Mouse (Mus musculus): Measurements from ENCODE around the gene Kcnq5. TPM values are rescaled to one million over a fixed set of nuclear protein-coding genes. Genes with fewer than 3 reads are reported as not detected.
"Not testable (repeated sequence)": the region's sequence is repeated elsewhere in the genome, so short reads cannot be mapped to it uniquely, and the experiment has no call there.

Kcnq5 gene
- total RNA-seq, 1 experiment from 2014 or later, result 0.58 TPM

DNA sequence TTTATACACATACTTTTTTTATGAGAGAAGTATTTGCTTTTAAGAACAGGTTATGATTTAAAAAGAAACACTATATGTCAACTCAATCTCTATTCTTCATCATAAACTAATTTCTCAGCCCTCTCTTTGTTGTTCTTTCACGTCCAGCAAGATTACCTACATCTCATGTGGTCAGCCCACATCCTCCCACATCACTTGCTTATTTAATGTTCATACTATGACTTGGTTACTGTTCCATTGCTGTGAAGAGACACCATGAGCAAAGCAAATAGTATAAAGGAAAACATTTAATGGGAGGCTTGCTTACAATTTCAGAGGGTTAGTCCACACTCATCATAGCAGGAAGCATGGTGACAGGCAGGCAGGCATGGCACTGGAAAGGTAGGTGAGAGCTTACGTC is 124.4 kb downstream of the Kcnq5 start:
- no peak for DNase-seq

DNA sequence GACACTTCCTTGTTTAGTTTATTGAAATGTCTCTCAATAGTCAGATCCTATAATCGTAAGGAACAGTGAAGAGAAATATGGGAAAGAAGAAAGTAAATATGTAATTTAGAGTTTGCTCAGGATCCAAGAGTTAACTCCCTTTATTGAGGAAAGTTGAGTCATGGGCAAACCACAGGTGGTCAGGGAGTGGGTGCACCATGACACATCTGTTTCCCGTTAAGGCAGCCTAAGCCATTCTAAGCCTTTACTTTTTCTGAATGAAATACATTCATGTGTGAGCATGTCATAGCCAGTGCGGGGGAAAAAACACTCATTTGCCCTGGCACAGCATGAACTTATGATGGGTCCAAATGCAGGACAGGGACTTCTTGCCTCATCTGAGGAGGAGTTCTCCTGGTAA is 125.4 kb downstream of the Kcnq5 start:
- DNase-seq, result no peak

DNA sequence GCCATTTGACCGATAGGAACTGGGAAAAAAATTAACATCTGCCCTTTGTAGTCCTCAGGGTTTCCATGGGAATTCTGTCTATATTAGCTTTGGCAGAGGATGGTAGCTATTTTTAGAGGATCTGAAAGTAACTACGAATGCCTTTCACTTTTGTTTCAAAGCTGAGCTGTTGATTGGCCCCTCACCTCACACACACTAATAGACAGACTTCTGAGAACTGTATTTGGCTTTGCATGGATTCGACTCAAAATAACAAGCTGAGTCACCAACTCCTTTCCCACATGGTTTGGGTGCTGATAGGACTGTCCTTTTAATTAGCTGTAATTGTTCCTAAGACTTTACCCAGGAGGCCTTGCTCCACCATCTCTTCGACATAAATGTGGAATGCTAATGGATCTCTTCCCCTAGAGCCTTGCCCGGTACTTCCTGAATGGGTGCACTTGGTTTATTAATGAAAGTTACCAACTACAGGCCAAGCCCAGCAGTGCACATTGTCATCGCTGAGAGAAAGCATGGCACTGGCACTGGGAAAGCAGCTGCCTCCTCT is 131.8 kb downstream of the Kcnq5 start:
- no peak for DNase-seq

GRCm38 (mm10) chr1:21820066-21820630 is 141.6 kb downstream of the Kcnq5 start:
- DNase-seq, result no peak

DNA sequence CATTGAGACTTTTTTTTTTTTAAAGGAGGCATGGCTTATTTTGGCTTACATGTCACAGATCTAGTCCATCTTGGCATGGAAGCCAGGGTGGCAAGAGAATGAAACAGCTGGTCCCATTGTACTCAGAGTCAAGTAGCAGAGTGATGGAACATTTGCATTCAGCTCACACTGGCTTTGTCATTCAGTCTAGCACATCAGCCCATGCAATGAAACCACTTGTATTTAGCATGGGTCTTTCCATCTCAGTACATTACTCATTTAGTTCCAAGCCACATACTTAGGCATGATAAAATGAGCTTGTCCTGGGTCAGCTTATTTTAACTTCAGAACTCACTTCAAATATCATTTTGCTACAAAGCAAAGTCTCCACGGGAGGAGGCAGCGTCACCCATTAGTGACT is 156.7 kb downstream of the Kcnq5 start:
- no peak for DNase-seq

DNA sequence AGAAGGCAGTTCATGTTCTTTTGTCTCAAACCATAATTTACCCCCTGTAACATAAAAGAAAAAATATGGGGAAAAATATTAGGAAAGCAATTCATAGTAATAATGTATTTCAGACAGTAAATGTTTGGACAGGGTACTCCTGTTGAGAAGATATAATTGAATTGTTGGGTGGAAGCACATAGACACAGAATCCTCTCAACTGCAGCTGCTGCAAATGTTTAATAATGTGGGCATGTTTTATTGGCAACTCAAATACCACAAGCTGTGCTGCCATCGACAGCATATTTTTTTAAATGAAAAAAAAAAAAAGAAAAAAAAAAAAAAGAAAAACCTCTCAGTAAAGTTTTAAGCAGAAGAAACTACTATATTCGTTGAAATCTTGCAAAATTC is 157.3 kb downstream of the Kcnq5 start:
- no peak for DNase-seq

GRCm38 (mm10) chr1:21803751-21804476 is 157.8 kb downstream of the Kcnq5 start:
- no peak for DNase-seq

DNA sequence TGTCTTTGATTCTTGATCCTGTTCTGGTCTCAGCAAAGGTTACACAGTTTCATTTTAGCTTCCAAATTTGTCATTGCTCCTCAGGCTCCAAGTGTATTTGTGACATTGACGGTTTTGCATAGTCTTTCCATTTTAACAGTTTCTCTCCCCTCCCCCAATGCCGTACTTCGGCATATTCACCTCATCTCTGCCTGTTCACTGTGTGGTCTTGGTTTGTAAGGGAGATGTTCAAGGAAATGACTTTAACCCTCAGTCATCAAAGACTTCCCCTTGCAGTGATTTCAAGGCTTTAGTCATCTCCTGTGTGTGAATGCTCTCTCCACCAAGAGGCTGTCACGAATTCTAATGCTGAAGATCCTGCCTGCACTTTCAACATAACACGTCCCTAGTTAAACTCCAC is 181.0 kb downstream of the Kcnq5 start:
- DNase-seq, result no peak

DNA sequence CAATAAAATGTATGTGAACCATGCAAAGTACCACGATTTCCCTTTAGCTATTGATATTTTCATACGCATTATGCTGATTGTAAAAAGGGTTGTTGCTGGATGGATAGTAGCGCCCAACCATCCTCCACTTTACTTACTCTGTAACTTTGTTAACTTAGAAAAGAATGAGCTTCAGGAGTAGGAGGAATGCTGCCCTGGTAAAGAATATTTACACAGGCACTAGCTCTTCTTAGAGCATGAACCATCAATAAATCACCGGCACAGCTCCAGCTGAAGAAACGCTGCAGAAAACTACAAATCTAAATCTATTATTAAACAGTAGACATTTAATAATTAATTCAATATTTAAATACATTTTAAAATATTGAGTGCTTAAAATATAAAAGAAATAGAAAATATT is 184.2 kb downstream of the Kcnq5 start:
- DNase-seq, result no peak

- DNase-seq, result no peak
Observed at GRCm38 (mm10) chr1:21773931-21774330, 187.8 kb downstream of the Kcnq5 start.

DNA sequence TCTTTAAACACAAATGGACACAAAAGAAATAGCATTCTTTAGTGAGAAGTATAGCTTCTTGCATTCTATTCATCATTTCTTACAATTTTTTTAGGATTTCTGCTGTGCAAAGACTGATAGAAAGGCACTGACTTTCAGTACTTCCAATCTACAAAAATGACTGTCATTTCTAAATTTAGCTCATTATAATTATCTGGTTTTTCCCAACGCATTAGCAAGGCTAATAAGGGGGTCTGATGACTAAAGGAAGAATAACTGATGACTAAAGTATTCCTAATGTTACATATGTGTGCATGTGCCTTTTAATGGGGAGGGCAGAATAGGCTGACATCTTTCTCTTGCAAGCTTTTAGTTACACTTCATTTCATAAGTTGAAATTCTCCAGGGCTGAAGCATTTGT is 191.2 kb downstream of the Kcnq5 start:
- no peak for DNase-seq

GRCm38 (mm10) chr1:21749297-21749696 is 212.4 kb downstream of the Kcnq5 start:
- DNase-seq, result no peak

GRCm38 (mm10) chr1:21729131-21729530 is 232.6 kb downstream of the Kcnq5 start:
- DNase-seq, result no peak

- not testable (repeated sequence) for DNase-seq
Observed at GRCm38 (mm10) chr1:21723231-21723630, 238.5 kb downstream of the Kcnq5 start.

DNA sequence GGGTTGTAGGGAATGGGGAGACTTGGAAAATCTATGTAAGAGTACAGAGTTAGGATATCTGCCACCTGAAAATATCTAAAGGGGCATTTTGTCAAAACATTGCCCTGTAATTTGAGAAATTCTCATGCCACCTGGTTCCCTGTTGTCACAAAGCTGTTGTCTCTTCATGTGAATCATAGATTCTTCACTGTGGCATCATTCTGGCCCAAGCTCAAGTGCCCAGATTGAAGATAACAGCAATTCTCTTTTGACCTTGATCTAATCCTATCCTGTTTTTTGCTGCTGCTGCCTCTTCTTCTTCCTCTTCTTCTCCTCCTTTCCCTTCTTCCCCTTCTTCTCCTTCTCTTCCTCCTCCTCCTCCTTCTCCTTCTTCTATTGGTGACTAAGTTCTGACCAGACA is 240.5 kb downstream of the Kcnq5 start:
- DNase-seq, result no peak

- no peak for DNase-seq
Observed at GRCm38 (mm10) chr1:21714816-21715215, 246.9 kb downstream of the Kcnq5 start.

DNA sequence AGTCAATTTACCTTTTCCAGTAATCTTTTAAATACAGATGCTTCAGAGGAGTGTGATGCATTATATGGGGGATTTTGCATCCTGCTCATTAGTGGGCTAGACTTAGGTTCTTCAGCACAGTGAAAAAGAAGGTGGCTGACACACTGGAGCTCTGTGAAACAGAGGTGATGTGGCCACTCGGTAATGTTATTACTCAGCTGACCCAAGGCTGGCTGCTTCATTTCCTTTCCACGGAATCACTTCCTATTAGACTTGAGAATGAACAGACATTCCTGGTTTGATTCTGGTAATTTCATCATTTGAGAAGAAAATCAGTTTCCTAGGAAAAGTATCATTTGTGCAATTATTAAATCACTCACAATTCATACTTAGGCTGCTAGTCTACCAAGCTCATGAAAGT is 249.0 kb downstream of the Kcnq5 start:
- no peak for DNase-seq

DNA sequence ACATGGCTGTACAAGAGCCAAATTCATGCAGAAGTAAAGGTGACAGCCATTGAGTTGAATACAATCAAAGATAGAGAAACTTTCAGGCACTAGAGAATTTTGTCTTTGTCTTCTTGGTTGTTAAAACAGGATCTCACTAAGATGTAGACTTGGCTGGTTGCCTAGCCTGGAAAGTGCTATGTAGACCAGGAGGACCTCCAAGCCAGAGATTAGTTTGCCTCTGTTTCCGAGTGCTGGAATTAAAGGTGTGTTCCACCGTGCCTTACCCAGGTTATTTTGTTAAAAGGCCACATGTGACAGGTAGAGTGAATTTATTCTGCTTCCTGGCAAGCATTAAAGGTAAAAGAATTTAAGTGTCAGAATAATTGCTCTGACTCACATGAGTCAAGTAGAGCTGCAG is 271.3 kb downstream of the Kcnq5 start:
- DNase-seq, result no peak

- no peak for DNase-seq
Observed at GRCm38 (mm10) chr1:21688918-21689317, 272.8 kb downstream of the Kcnq5 start.

DNA sequence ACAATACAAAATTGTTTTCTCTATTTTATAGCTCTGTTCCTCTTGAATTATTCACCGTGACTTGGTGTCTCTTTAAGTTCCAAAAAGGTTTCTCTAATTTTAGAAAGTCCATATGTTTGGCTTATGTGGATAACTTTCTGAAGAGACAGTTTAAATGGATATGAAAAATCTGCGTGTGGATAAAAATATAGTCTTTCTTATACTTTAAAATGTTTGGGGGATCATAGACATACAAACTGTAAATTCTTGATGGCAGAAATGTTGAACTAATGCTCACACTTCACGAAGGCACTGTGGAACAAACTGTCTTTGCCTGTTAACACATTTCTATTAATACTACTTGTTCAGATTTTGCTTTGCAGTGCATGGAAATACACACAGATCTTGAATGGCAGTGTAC is 277.3 kb downstream of the Kcnq5 start:
- no peak for DNase-seq

DNA sequence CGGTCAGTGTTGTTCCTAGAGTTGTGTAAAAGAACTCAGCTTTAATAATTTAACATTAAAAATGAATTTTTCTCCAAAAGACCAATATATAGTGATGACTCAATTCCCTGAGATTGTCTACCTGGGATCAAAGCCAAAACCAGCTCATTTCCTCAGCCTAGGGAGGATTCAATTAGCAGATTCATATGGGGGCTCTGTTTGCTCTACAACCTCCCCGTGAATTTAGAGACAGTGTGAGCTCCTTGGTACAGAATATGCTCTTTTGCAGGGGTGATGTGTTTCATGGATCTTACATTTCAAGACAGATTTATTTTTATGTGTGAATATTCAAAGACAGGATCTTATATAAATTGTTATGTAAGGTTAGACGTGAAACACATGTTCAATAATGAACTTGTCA is 284.9 kb downstream of the Kcnq5 start:
- no peak for DNase-seq

DNA sequence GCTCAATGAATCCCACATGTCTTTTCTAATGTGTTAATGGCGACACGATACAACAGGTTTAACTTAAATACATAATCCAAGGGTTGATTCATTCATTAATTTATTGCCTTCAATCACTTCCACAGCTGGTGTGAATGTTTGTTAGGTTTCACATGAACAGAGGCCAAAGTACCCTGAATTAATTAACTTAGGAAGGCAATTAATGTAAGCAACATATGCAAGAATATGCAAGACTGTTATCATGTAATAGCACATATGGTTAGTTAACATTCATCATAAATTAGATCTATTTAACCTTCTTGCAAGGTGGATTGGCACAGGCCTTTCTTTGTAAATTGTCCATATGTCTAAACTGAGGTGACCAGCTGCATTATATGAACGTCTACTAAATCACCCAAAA is 300.9 kb downstream of the Kcnq5 start:
- no peak for DNase-seq

DNA sequence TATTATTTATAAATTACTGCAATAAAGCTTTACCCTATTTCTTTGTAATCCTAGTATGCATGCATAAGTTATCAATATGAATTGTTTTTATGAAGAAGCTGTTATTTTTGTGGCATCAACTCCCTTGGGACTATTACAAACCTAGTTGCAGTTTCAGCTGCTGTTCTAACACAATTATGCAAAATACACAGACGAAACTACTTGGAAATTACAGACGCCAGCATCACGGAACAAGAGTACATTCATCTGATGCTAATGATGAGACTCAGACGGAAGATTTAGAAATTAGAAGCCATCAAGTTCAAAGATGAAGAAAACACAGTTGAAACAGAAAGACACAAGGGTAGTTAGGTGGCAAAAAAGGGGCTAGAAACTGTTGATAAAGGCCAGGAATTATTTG is 310.9 kb downstream of the Kcnq5 start:
- no peak for DNase-seq

GRCm38 (mm10) chr1:21635406-21635805 is 326.3 kb downstream of the Kcnq5 start:
- DNase-seq, result no peak
